ENCODE assay signal across 28 mouse cellular contexts in genomic region chr16:38466089-38466488, GRCm38 (mm10). TPM values are rescaled to one million over a fixed set of nuclear protein-coding genes. Genes with fewer than 3 reads are reported as not detected.
A peak's percentile ranks its signal among the peaks of the same experiment; 100 is the strongest.
DNase-seq lines count a peak whose midpoint lies in the region; ATAC-seq and TF ChIP-seq lines count a peak whose summit lies in the region.
"Had no signal": no experiment of that assay in that cellular context is flagged by ENCODE, and none has a peak within 500 bp of the region (broad histone marks: within the 10 kb centered on the region; RNA-seq: fewer than 3 reads in every experiment).

No protein-coding gene starts in this region.

- no peak for TF ChIP-seq RAD21 in CH12.LX (IDR thresholded peaks at IDR 0.05; ENCODE audit: low read depth, low read length)

- 81% methylated on average over 4 of the region's 4 CpGs for WGBS in intestine, embryonic 16.5 days
- 60% methylated on average over 4 of the region's 4 CpGs for WGBS in intestine, postnatal 0 days
- WGBS in midbrain, embryonic 16.5 days: 86% methylated on average over 4 of the region's 4 CpGs

- peak overlapping the region; percentile 50; the same call in 1 of the 2 replicates for H3K27ac ChIP-seq in intestine, embryonic 16.5 days (ENCODE audit: low read length)
- no peak overlapping the region for H3K27ac ChIP-seq in intestine, postnatal 0 days (ENCODE audit: low read depth, low read length)
- peak overlapping the region; percentile 59 for H3K27ac ChIP-seq in CH12.LX (ENCODE audit: insufficient read depth, low read depth)
- H3K27ac ChIP-seq in midbrain, embryonic 16.5 days (ENCODE audit: low read length): no peak overlapping the region
- H3K27ac ChIP-seq: embryonic facial prominence, embryonic 13.5 days; embryonic facial prominence, embryonic 15.5 days; forebrain, embryonic 10.5 days; forebrain, embryonic 12.5 days had no signal

- no peak; the same call in none of the 2 replicates for TF ChIP-seq POLR2A in CH12.LX (IDR thresholded peaks at IDR 0.05; ENCODE audit: low read depth, low read length)

- no peaks in the 10 kb centered on the region for H3K36me3 ChIP-seq in intestine, embryonic 16.5 days (ENCODE audit: control insufficient read depth, insufficient read depth, low read length)
- H3K36me3 ChIP-seq in intestine, postnatal 0 days (ENCODE audit: control insufficient read depth, insufficient read depth): no peaks in the 10 kb centered on the region
- H3K36me3 ChIP-seq in CH12.LX (replicated peaks in 1 of 2; ENCODE audit: control insufficient read depth in 1 of 2, insufficient read depth in 1 of 2, low read length in 1 of 2): peaks cover 52 to 88% of the 10 kb centered on the region in 2 experiments
- no peaks in the 10 kb centered on the region for H3K36me3 ChIP-seq in midbrain, embryonic 16.5 days (ENCODE audit: control insufficient read depth, insufficient read depth, low read length)
- H3K36me3 ChIP-seq: embryonic facial prominence, embryonic 13.5 days; embryonic facial prominence, embryonic 15.5 days; forebrain, embryonic 10.5 days; forebrain, embryonic 12.5 days had no signal

- dilution Hi-C loops in CH12.LX (cut with MboI; ENCODE audit: extremely low pct_ligation_motif_present, extremely low pct_unique_long_range_greater_than_20kb, low sequenced_read_pairs): no loop called here

- no peak for TF ChIP-seq CTCF in intestine, postnatal 0 days (IDR thresholded peaks at IDR 0.05; ENCODE audit: low read depth)
- TF ChIP-seq CTCF in CH12.LX (conservative IDR thresholded peaks at IDR 0.05 in 1 of 2, IDR thresholded peaks at IDR 0.05 in 1 of 2; ENCODE audit: low read depth in 2 of 2, low read length in 2 of 2): no peak

- H3K79me2 ChIP-seq in CH12.LX (replicated peaks; ENCODE audit: control insufficient read depth, extremely low read depth, insufficient read depth, poor library complexity, severe bottlenecking): peaks cover 100% of the 10 kb centered on the region

- H3K9me3 ChIP-seq in intestine, embryonic 16.5 days (ENCODE audit: control insufficient read depth, low read length): no peaks in the 10 kb centered on the region
- H3K9me3 ChIP-seq in intestine, postnatal 0 days (ENCODE audit: control insufficient read depth): no peaks in the 10 kb centered on the region
- H3K9me3 ChIP-seq in CH12.LX (replicated peaks; ENCODE audit: low read length): no peaks in the 10 kb centered on the region
- H3K9me3 ChIP-seq in midbrain, embryonic 16.5 days (replicated peaks; ENCODE audit: control insufficient read depth, low read length, poor library complexity, severe bottlenecking): no peaks in the 10 kb centered on the region
- H3K9me3 ChIP-seq: embryonic facial prominence, embryonic 13.5 days; embryonic facial prominence, embryonic 15.5 days; forebrain, embryonic 10.5 days; forebrain, embryonic 12.5 days had no signal

- 0 out of 2 replicates have a peak, but pooled peaks cover 5% of the 10 kb centered on the region for H3K4me1 ChIP-seq in intestine, embryonic 16.5 days (ENCODE audit: control insufficient read depth, insufficient read depth, low read length)
- no peaks in the 10 kb centered on the region for H3K4me1 ChIP-seq in intestine, postnatal 0 days (replicated peaks; ENCODE audit: control insufficient read depth, insufficient read depth, low read length)
- H3K4me1 ChIP-seq in CH12.LX (ENCODE audit: control insufficient read depth in 1 of 2, insufficient read depth in 2 of 2): peaks cover 26 to 88% of the 10 kb centered on the region in 2 experiments
- H3K4me1 ChIP-seq in midbrain, embryonic 16.5 days (ENCODE audit: control insufficient read depth, insufficient read depth, low read length): no peaks in the 10 kb centered on the region
- H3K4me1 ChIP-seq: embryonic facial prominence, embryonic 13.5 days; embryonic facial prominence, embryonic 15.5 days; forebrain, embryonic 12.5 days had no signal

- H3K9ac ChIP-seq in intestine, embryonic 16.5 days (ENCODE audit: low read depth, low read length): no peak overlapping the region
- no peak overlapping the region for H3K9ac ChIP-seq in intestine, postnatal 0 days (ENCODE audit: low read depth, low read length)
- H3K9ac ChIP-seq in CH12.LX (ENCODE audit: insufficient read depth, low read depth): peak overlapping the region; percentile 11; the same call in 1 of the 2 replicates
- no peak overlapping the region for H3K9ac ChIP-seq in midbrain, embryonic 16.5 days (ENCODE audit: low read depth, low read length)
- H3K9ac ChIP-seq: embryonic facial prominence, embryonic 13.5 days; embryonic facial prominence, embryonic 15.5 days; forebrain, embryonic 12.5 days had no signal

- no peak overlapping the region for H3K4me3 ChIP-seq in intestine, embryonic 16.5 days (ENCODE audit: low read length)
- H3K4me3 ChIP-seq in intestine, postnatal 0 days (ENCODE audit: low read depth, low read length): no peak overlapping the region
- no peak overlapping the region for H3K4me3 ChIP-seq in CH12.LX (replicated peaks in 1 of 3; ENCODE audit: low read depth in 2 of 3, low read length in 2 of 3, poor library complexity in 1 of 3)
- H3K4me3 ChIP-seq in midbrain, embryonic 16.5 days (ENCODE audit: low read depth, low read length): no peak overlapping the region
- H3K4me3 ChIP-seq: embryonic facial prominence, embryonic 13.5 days; embryonic facial prominence, embryonic 15.5 days; erythroblast, embryonic 14.5 days; forebrain, embryonic 10.5 days; forebrain, embryonic 12.5 days had no signal

- in situ Hi-C loops in CH12.LX (cut with MboI; ENCODE audit: low pct_ligation_motif_present, low pct_unique_long_range_greater_than_20kb, low sequenced_read_pairs): no loop called here

- DNase-seq in adrenal gland, adult 2 months: peak; percentile 52
- no peak for DNase-seq in adrenal gland, adult 8-10 months
- DNase-seq in CH12.LX (ENCODE audit: extremely low read depth): no peak
- no peak for DNase-seq in kidney, postnatal 14 days
- DNase-seq: adrenal gland, postnatal 10 days; adrenal gland, postnatal 25 days; B cell, adult 2 months; cerebellum, adult 11 months; cerebellum, adult 18-20 months; cerebellum, adult 8-10 months; cerebellum, adult 9-11 months; cerebellum, postnatal 14 days; cerebellum, postnatal 36 days; embryo, embryonic 11 days had no signal

- no peak overlapping the region for H3K4me2 ChIP-seq in intestine, embryonic 16.5 days (ENCODE audit: low read depth, low read length)
- H3K4me2 ChIP-seq in intestine, postnatal 0 days (replicated peaks; ENCODE audit: low read depth): no peak overlapping the region
- peak overlapping the region; percentile 39 for H3K4me2 ChIP-seq in CH12.LX (ENCODE audit: insufficient read depth, low read depth, poor library complexity, severe bottlenecking)
- no peak overlapping the region for H3K4me2 ChIP-seq in midbrain, embryonic 16.5 days (ENCODE audit: low read length)
- H3K4me2 ChIP-seq: embryonic facial prominence, embryonic 13.5 days; embryonic facial prominence, embryonic 15.5 days; forebrain, embryonic 12.5 days had no signal

- no peak for ATAC-seq in intestine, embryonic 16.5 days
- no peak for ATAC-seq in intestine, postnatal 0 days
- ATAC-seq in midbrain, embryonic 16.5 days: no peak
- ATAC-seq: CD4-positive, CD25-positive, alpha-beta regulatory T cell, adult 4 months; forebrain, embryonic 14.5 days; forebrain, embryonic 16.5 days had no signal

- H3K27me3 ChIP-seq in intestine, embryonic 16.5 days (replicated peaks; ENCODE audit: control insufficient read depth, insufficient read depth, low read length): no peaks in the 10 kb centered on the region
- H3K27me3 ChIP-seq in intestine, postnatal 0 days (replicated peaks; ENCODE audit: control insufficient read depth, insufficient read depth, low read length): no peaks in the 10 kb centered on the region
- no peaks in the 10 kb centered on the region for H3K27me3 ChIP-seq in CH12.LX (replicated peaks)
- H3K27me3 ChIP-seq in midbrain, embryonic 16.5 days (ENCODE audit: control insufficient read depth, insufficient read depth, low read depth, low read length): no peaks in the 10 kb centered on the region
- H3K27me3 ChIP-seq: embryonic facial prominence, embryonic 13.5 days; embryonic facial prominence, embryonic 15.5 days; forebrain, embryonic 12.5 days had no signal

- TF ChIP-seq EP300 in CH12.LX (IDR thresholded peaks at IDR 0.05; ENCODE audit: low read length): no peak

RNA-seq across cellular contexts. Expression of gene Cd80, which starts 10.7 kb away (rescaled TPM):
- total RNA-seq in adrenal gland, adult 2 months (2021): 1 to 10 TPM in 1 of 2 experiments, under 1 TPM in 1; 0.37 to 1.1 TPM
- polyA plus RNA-seq in adrenal gland, adult 2 months (2012; rRNA removed): 0.10 TPM in 1 of 2 replicates, not detected in the other
- under 1 TPM; 0.41 to 0.83 (median 0.65) TPM for total RNA-seq in adrenal gland, adult 8-10 months (2022)
- 0.18 and 0.27 TPM in 2 replicates for polyA plus RNA-seq in intestine, embryonic 16.5 days (2015; fragmentation: Nextera tagmentation; extraction: Ambion mirVana)
- polyA plus RNA-seq in intestine, postnatal 0 days (2015; fragmentation: Nextera tagmentation; extraction: Ambion mirVana): 0.23 and 0.33 TPM in 2 replicates
- total RNA-seq in CH12.LX (2012; rRNA removed): 43.6 and 46.2 TPM in 2 replicates
- 54.3 and 57.8 TPM in 2 replicates for total RNA-seq in CH12.LX (2014; rRNA removed)
- 37.0 and 39.5 TPM in 2 replicates for polyA plus RNA-seq in CH12.LX (2012; ENCODE audit: insufficient read length, low read depth)
- 0.46 and 0.61 TPM in 2 replicates for polyA plus RNA-seq in midbrain, embryonic 16.5 days (2015; fragmentation: Nextera tagmentation; extraction: Ambion mirVana)
- polyA plus RNA-seq: erythroblast, embryonic 14.5 days had no signal

RNA-seq across cellular contexts. Expression of gene Adprh, which starts 13.6 kb away (rescaled TPM):
- total RNA-seq in adrenal gland, adult 2 months (2021): 10 to 100 TPM; 37.2 to 49.4 TPM
- polyA plus RNA-seq in adrenal gland, adult 2 months (2012; rRNA removed): 114 and 133 TPM in 2 replicates
- total RNA-seq in adrenal gland, adult 8-10 months (2022): 10 to 100 TPM; 49.8 to 51.5 (median 50.1) TPM
- polyA plus RNA-seq in intestine, embryonic 16.5 days (2015; fragmentation: Nextera tagmentation; extraction: Ambion mirVana): 85.1 and 88.9 TPM in 2 replicates
- 55.3 and 58.8 TPM in 2 replicates for polyA plus RNA-seq in intestine, postnatal 0 days (2015; fragmentation: Nextera tagmentation; extraction: Ambion mirVana)
- total RNA-seq in CH12.LX (2012; rRNA removed) (47.3 and 67.7 TPM in 2 replicates), CH12.LX (2014; rRNA removed) (44.9 and 45.3 TPM in 2 replicates)
- polyA plus RNA-seq in CH12.LX (2012; ENCODE audit: insufficient read length, low read depth): 82.9 and 93.2 TPM in 2 replicates
- 160 and 164 TPM in 2 replicates for polyA plus RNA-seq in midbrain, embryonic 16.5 days (2015; fragmentation: Nextera tagmentation; extraction: Ambion mirVana)

RNA-seq across cellular contexts. Expression of gene Pla1a, which starts 33.1 kb away (rescaled TPM):
- total RNA-seq in adrenal gland, adult 2 months (2021): 10 to 100 TPM; 17.0 to 36.7 TPM
- polyA plus RNA-seq in adrenal gland, adult 2 months (2012; rRNA removed): 12.3 and 21.0 TPM in 2 replicates
- total RNA-seq in adrenal gland, adult 8-10 months (2022): 10 to 100 TPM; 12.0 to 56.7 (median 30.9) TPM
- 1.3 and 1.9 TPM in 2 replicates for polyA plus RNA-seq in intestine, embryonic 16.5 days (2015; fragmentation: Nextera tagmentation; extraction: Ambion mirVana)
- polyA plus RNA-seq in intestine, postnatal 0 days (2015; fragmentation: Nextera tagmentation; extraction: Ambion mirVana): 1.6 and 1.8 TPM in 2 replicates
- total RNA-seq in CH12.LX (2012; rRNA removed) (20.6 and 27.9 TPM in 2 replicates), CH12.LX (2014; rRNA removed) (12.3 and 14.3 TPM in 2 replicates)
- 9.3 and 11.0 TPM in 2 replicates for polyA plus RNA-seq in CH12.LX (2012; ENCODE audit: insufficient read length, low read depth)
- 0.36 and 0.68 TPM in 2 replicates for polyA plus RNA-seq in midbrain, embryonic 16.5 days (2015; fragmentation: Nextera tagmentation; extraction: Ambion mirVana)
- total RNA-seq: common myeloid progenitor, adult 5-6 weeks; MEL had no signal
- polyA plus RNA-seq: embryonic facial prominence, embryonic 11.5 days; erythroblast, embryonic 14.5 days; forebrain, embryonic 10.5 days had no signal

RNA-seq across cellular contexts. Expression of gene Timmdc1, which starts 56.4 kb away (rescaled TPM):
- total RNA-seq in adrenal gland, adult 2 months (2021): 10 to 100 TPM; 39.2 to 53.9 TPM
- 95.2 and 97.4 TPM in 2 replicates for polyA plus RNA-seq in adrenal gland, adult 2 months (2012; rRNA removed)
- 10 to 100 TPM; 41.2 to 46.5 (median 44.5) TPM for total RNA-seq in adrenal gland, adult 8-10 months (2022)
- polyA plus RNA-seq in intestine, embryonic 16.5 days (2015; fragmentation: Nextera tagmentation; extraction: Ambion mirVana): 22.6 and 23.6 TPM in 2 replicates
- 11.8 and 13.8 TPM in 2 replicates for polyA plus RNA-seq in intestine, postnatal 0 days (2015; fragmentation: Nextera tagmentation; extraction: Ambion mirVana)
- 49.7 and 50.1 TPM in 2 replicates for total RNA-seq in CH12.LX (2012; rRNA removed)
- 32.5 and 36.5 TPM in 2 replicates for total RNA-seq in CH12.LX (2014; rRNA removed)
- 45.1 and 45.3 TPM in 2 replicates for polyA plus RNA-seq in CH12.LX (2012; ENCODE audit: insufficient read length, low read depth)
- polyA plus RNA-seq in midbrain, embryonic 16.5 days (2015; fragmentation: Nextera tagmentation; extraction: Ambion mirVana): 33.4 and 34.6 TPM in 2 replicates

Comparison
In these comparisons a context has a peak if more than half of its experiments do, and no peak if none do; other contexts are left out.
1. H3K27ac ChIP-seq: peak in intestine, embryonic 16.5 days (single experiment) and CH12.LX (single experiment); none in intestine, postnatal 0 days (single experiment) and midbrain, embryonic 16.5 days (single experiment).
2. RNA of gene Cd80, which starts 10.7 kb away (polyA plus RNA-seq): 37.0 to 39.5 TPM in CH12.LX; 0.46 to 0.61 TPM in midbrain, embryonic 16.5 days, 0.23 to 0.33 TPM in intestine, postnatal 0 days, 0.18 to 0.27 TPM in intestine, embryonic 16.5 days and 0.10 TPM in adrenal gland, adult 2 months; every median in the first group is over 10 times any median in the second.